Mouse (Mus musculus): ENCODE data around the gene B4galt5.

- TF ChIP-seq HCFC1 (IDR thresholded peaks at IDR 0.05; ENCODE audit: borderline replicate concordance, insufficient read depth, low read length) (no peak), MAFK (IDR thresholded peaks at IDR 0.05; ENCODE audit: insufficient read depth, low read depth, low read length) (no peak), ZNF384 (IDR thresholded peaks at IDR 0.05; ENCODE audit: low read depth, low read length) (no peak)
These were observed 2.5 kb upstream of the B4galt5 start for GRCm38 (mm10) chr2:167351371-167351951.
